Mouse (Mus musculus): Measurements from ENCODE around the gene 4930519P11Rik. TPM values are rescaled to one million over a fixed set of nuclear protein-coding genes. Genes with fewer than 3 reads are reported as not detected.

4930519P11Rik gene
- total RNA-seq, 2 experiments from 2014 or later: not detected

Other genes starting within 250 kb of the 4930519P11Rik start
- 10 to 100 TPM; 14.4 to 19.7 TPM for gene Cdk5rap1, start 240.4 kb downstream of the 4930519P11Rik start, total RNA-seq (2021)
- 10 to 100 TPM; 29.0 to 31.9 TPM for gene Snta1, start 205.3 kb downstream of the 4930519P11Rik start, total RNA-seq (2021)
- 10 to 100 TPM; 23.9 to 35.6 TPM for gene Cbfa2t2, start 177.0 kb downstream of the 4930519P11Rik start, total RNA-seq (2021)
- under 1 TPM; 0.61 to 0.81 TPM for gene 1700003F12Rik, start 66.4 kb downstream of the 4930519P11Rik start, total RNA-seq (2021)
- gene Actl10, start 61.7 kb downstream of the 4930519P11Rik start, total RNA-seq (2021): not detected
- gene Necab3, start 54.5 kb downstream of the 4930519P11Rik start, total RNA-seq (2021): 1 to 10 TPM; 2.0 to 2.7 TPM
- gene E2f1, start 43.5 kb downstream of the 4930519P11Rik start, total RNA-seq (2021): 10 to 100 TPM; 12.8 to 14.1 TPM
- 10 to 100 TPM; 45.5 to 53.0 TPM for gene Pxmp4, start 9.7 kb downstream of the 4930519P11Rik start, total RNA-seq (2021)
- 1 to 10 TPM; 2.5 to 2.7 TPM for gene Zfp341, start 140 bp downstream of the 4930519P11Rik start, total RNA-seq (2021)
- 100 to 1,000 TPM; 174 to 180 TPM for gene Chmp4b, start 38.3 kb upstream of the 4930519P11Rik start, total RNA-seq (2021)
- gene Gm14214, start 156.6 kb upstream of the 4930519P11Rik start, total RNA-seq (2021): not detected
- 100 to 1,000 TPM; 170 to 177 TPM for gene Raly, start 177.7 kb upstream of the 4930519P11Rik start, total RNA-seq (2021)
- not detected for gene a, start 178.0 kb upstream of the 4930519P11Rik start, total RNA-seq (2021)

Data from adrenal gland, postnatal 10 days (tissue).